Mouse (Mus musculus) CH12.LX (cell line): ENCODE measurements around the gene H2-Ab1. TPM values are rescaled to one million over a fixed set of nuclear protein-coding genes. Genes with fewer than 3 reads are reported as not detected.
A peak's percentile ranks its signal among the peaks of the same experiment; 100 is the strongest.
"Not testable (repeated sequence)": the region's sequence is repeated elsewhere in the genome, so short reads cannot be mapped to it uniquely, and the experiment has no call there.

ENCODE experiments used
- DNase-seq: peaks from one replicate; pipeline ENCODE4 v3.0.0-alpha.2; 2013; ENCODE audit errors: extremely low read depth
- H3K27ac ChIP-seq: 2 replicates; pipeline ENCODE4 v1.5.1; 2012; ENCODE audit warnings: low read depth, mild to moderate bottlenecking, control low read depth, moderate library complexity; ENCODE audit not compliant: insufficient read depth
- H3K27me3 ChIP-seq: replicated peaks from 2 replicates; pipeline ENCODE3; 2012; ENCODE audit warnings: inconsistent platforms
- H3K36me3 ChIP-seq, 2 experiments: replicated peaks in 1 of 2; 2 replicates each; pipeline versions ENCODE3 to v1.6.1; 2012; ENCODE audit warnings: inconsistent platforms in 1 of 2, low read length in 1 of 2, mild to moderate bottlenecking in 1 of 2, mixed read lengths in 1 of 2, moderate library complexity in 1 of 2; ENCODE audit not compliant: control insufficient read depth in 1 of 2, insufficient read depth in 1 of 2
- H3K4me1 ChIP-seq, 2 experiments: 2 replicates each; pipeline ENCODE4 v1.6.1; 2012; ENCODE audit warnings: inconsistent platforms in 1 of 2, moderate library complexity in 1 of 2; ENCODE audit not compliant: insufficient read depth in 2 of 2, control insufficient read depth in 1 of 2
- H3K4me2 ChIP-seq: 2 replicates; pipeline ENCODE4 v1.6.1; 2012; ENCODE audit warnings: low read depth, mild to moderate bottlenecking, control low read depth; ENCODE audit not compliant: poor library complexity, insufficient read depth, severe bottlenecking
- H3K4me3 ChIP-seq, 3 experiments: fragments of 150-350 bp in 1 of 3; sonication (generic) in 1 of 3; replicated peaks in 1 of 3; 2 replicates each; pipeline versions ENCODE3 to v1.5.1; 2011 to 2012; ENCODE audit warnings: low read depth in 2 of 3, low read length in 2 of 3, mild to moderate bottlenecking in 2 of 3, moderate library complexity in 2 of 3, control low read depth in 1 of 3, improper control_type of control experiment in 1 of 3, inconsistent platforms in 1 of 3, mixed read lengths in 1 of 3; ENCODE audit not compliant: poor library complexity in 1 of 3
- H3K79me2 ChIP-seq: replicated peaks from 2 replicates; pipeline ENCODE4 v1.6.1; 2012; ENCODE audit warnings: mild to moderate bottlenecking, moderate library complexity; ENCODE audit not compliant: control insufficient read depth, poor library complexity, insufficient read depth, severe bottlenecking; ENCODE audit errors: extremely low read depth
- H3K9ac ChIP-seq: 2 replicates; pipeline ENCODE4 v1.6.1; 2012; ENCODE audit warnings: low read depth, mild to moderate bottlenecking, control low read depth, moderate library complexity; ENCODE audit not compliant: insufficient read depth
- H3K9me3 ChIP-seq: replicated peaks from 2 replicates; pipeline ENCODE3; 2012; ENCODE audit warnings: low read length, inconsistent platforms, mixed read lengths
- CHD2 ChIP-seq: IDR thresholded peaks from 2 replicates; pipeline ENCODE4 v1.6.1; 2011; ENCODE audit warnings: low read length, improper control_type of control experiment
- CTCF ChIP-seq, 2 experiments: IDR thresholded peaks in 1 of 2; conservative IDR thresholded peaks in 1 of 2; 2 replicates each; pipeline ENCODE4 v1.5.1; 2011 to 2012; ENCODE audit warnings: low read depth in 2 of 2, low read length in 2 of 2, improper control_type of control experiment in 1 of 2, inconsistent platforms in 1 of 2, mild to moderate bottlenecking in 1 of 2, moderate library complexity in 1 of 2
- E2F4 ChIP-seq: IDR thresholded peaks from 2 replicates; pipeline ENCODE4 v1.6.1; 2011; ENCODE audit warnings: low read depth, low read length, improper control_type of control experiment; ENCODE audit not compliant: insufficient replicate concordance
- HCFC1 ChIP-seq: IDR thresholded peaks from 2 replicates; pipeline ENCODE4 v1.6.1; 2012; ENCODE audit warnings: low read depth, mild to moderate bottlenecking, inconsistent platforms, low read length, improper control_type of control experiment
- JUND ChIP-seq: conservative IDR thresholded peaks from 2 replicates; pipeline ENCODE4 v1.6.1; 2011; ENCODE audit warnings: low read depth, low read length, improper control_type of control experiment
- MAZ ChIP-seq: IDR thresholded peaks from 2 replicates; pipeline ENCODE4 v1.6.1; 2012; ENCODE audit warnings: low read depth, mild to moderate bottlenecking, inconsistent platforms, low read length, improper control_type of control experiment, moderate library complexity
- MXI1 ChIP-seq: IDR thresholded peaks from 2 replicates; pipeline ENCODE4 v1.6.1; 2011; ENCODE audit warnings: mild to moderate bottlenecking, low read depth, low read length, improper control_type of control experiment
- MYC ChIP-seq: IDR thresholded peaks from 2 replicates; pipeline ENCODE4 v1.6.1; 2011; ENCODE audit warnings: low read depth, mild to moderate bottlenecking, improper control_type of control experiment, low read length
- NRF1 ChIP-seq: IDR thresholded peaks from 2 replicates; pipeline ENCODE4 v1.6.1; 2014; ENCODE audit warnings: low read depth, mild to moderate bottlenecking, inconsistent platforms, low read length, improper control_type of control experiment, moderate library complexity
- RAD21 ChIP-seq: IDR thresholded peaks from 2 replicates; pipeline ENCODE4 v1.6.1; 2011; ENCODE audit warnings: low read depth, mild to moderate bottlenecking, low read length, improper control_type of control experiment, moderate library complexity
- USF2 ChIP-seq: conservative IDR thresholded peaks from 2 replicates; pipeline ENCODE4 v1.6.1; 2011; ENCODE audit warnings: low read depth, low read length, improper control_type of control experiment
- ZC3H11A ChIP-seq: IDR thresholded peaks from 2 replicates; pipeline ENCODE4 v1.6.1; 2012; ENCODE audit warnings: low read depth, mild to moderate bottlenecking, inconsistent platforms, low read length, improper control_type of control experiment
- ZKSCAN1 ChIP-seq: IDR thresholded peaks from 2 replicates; pipeline ENCODE4 v1.6.1; 2012; ENCODE audit warnings: low read depth, inconsistent platforms, low read length, improper control_type of control experiment, borderline replicate concordance
- ZMIZ1 ChIP-seq: IDR thresholded peaks from 2 replicates; pipeline ENCODE4 v1.6.1; 2012; ENCODE audit warnings: low read depth, mild to moderate bottlenecking, inconsistent platforms, low read length, improper control_type of control experiment
- dilution Hi-C: fragments of 300-500 bp; cut with MboI; formaldehyde crosslinking; loops from 2 replicates; pipeline ENCODE4 v1.14.3; 2020; ENCODE audit warnings: low sequenced_read_pairs; ENCODE audit not compliant: extremely low pct_unique_long_range_greater_than_20kb, extremely low pct_ligation_motif_present
- in situ Hi-C: fragments of 300-500 bp; cut with MboI; formaldehyde crosslinking; loops from 3 replicates; pipeline ENCODE4 v1.14.3; 2019; ENCODE audit warnings: low sequenced_read_pairs, low pct_ligation_motif_present, low pct_unique_long_range_greater_than_20kb, mixed read lengths
- polyA plus RNA-seq: library from polyadenylated mRNA; unstranded; fragments of >175 nt; gene quantifications from 2 replicates; pipeline ENCODE4 v1.2.1, GENCODE M21; 2012; ENCODE audit warnings: low read depth; ENCODE audit not compliant: insufficient read length
- total RNA-seq, 2 experiments: library from RNA; depleted of rRNA; stranded (reverse); fragments of 300-350 nt in 1 of 2; fragments of >200 nt in 1 of 2; gene quantifications; 2 replicates each; pipeline ENCODE4 v1.2.3; 2012 to 2014

Gene H2-Ab1
- total and polyA plus RNA-seq, 3 experiments: 114 to 699 (median 119) TPM

- Histone ChIP-seq H3K27me3 (no peaks in the 10 kb centered on the region), H3K79me2 (peaks cover 20% of the 10 kb centered on the region), H3K27ac (no peak overlapping the region), H3K9ac (no peak overlapping the region), H3K4me1 (peaks cover 10 to 57% of the 10 kb centered on the region in 2 experiments), H3K9me3 (peaks cover 11% of the 10 kb centered on the region), H3K36me3 (peaks cover 38 to 60% of the 10 kb centered on the region in 2 experiments), H3K4me2 (no peak overlapping the region), H3K4me3 (peak overlapping the region in 1 of 3 experiments; percentile 28)
- in situ Hi-C loops: no loop called here
- no peak for DNase-seq
- peak; percentile 55 for TF ChIP-seq NRF1
- TF ChIP-seq JUND: no peak
- TF ChIP-seq, all 38 proteins: peak for 1
- dilution Hi-C loops: no loop called here
These were observed 52.3 kb downstream of the H2-Ab1 start for GRCm38 (mm10) chr17:34309683-34310385.

GRCm38 (mm10) chr17:34310526-34310925 is 53.0 kb downstream of the H2-Ab1 start:
- DNase-seq, H3K4me2 ChIP-seq, dilution Hi-C loops, H3K27me3 ChIP-seq, H3K27ac ChIP-seq, in situ Hi-C loops, H3K4me3 ChIP-seq, H3K9ac ChIP-seq: not testable (repeated sequence)
- H3K79me2 ChIP-seq: peaks cover 20% of the 10 kb centered on the region
- H3K9me3 ChIP-seq: peaks cover 11% of the 10 kb centered on the region
- H3K36me3 ChIP-seq: peaks cover 44 to 66% of the 10 kb centered on the region in 2 experiments
- H3K4me1 ChIP-seq: peaks cover 10 to 58% of the 10 kb centered on the region in 2 experiments

DNA sequence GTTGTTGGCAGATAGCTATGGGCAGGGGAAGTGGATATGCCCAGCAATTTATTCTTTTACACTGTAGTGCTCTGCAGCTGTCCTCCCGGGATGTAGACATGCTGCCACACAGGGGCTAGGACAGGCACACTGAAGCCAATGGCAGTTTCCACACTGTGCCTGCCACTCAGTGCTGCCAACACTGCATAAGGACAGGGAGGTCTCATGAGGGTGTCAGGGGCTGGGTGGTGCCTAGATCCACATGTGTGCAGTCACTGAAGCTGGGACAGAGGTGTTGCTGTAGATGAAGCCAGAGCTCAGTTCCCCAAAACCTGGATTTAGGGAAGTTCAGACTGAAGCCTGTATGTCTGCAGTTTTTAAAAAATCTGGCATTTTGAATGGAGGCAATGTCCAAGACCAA is 54.7 kb downstream of the H2-Ab1 start:
- peaks cover 10 to 58% of the 10 kb centered on the region in 2 experiments for H3K4me1 ChIP-seq
- no peak overlapping the region for H3K9ac ChIP-seq
- peaks cover 11% of the 10 kb centered on the region for H3K9me3 ChIP-seq
- TF ChIP-seq MXI1: no peak
- no peak for TF ChIP-seq E2F4
- no peak for TF ChIP-seq ZKSCAN1
- no peak for TF ChIP-seq ZC3H11A
- TF ChIP-seq MYC: no peak
- no peak for TF ChIP-seq CHD2
- no peak for TF ChIP-seq CTCF (conservative IDR thresholded peaks at IDR 0.05 in 1 of 2, IDR thresholded peaks at IDR 0.05 in 1 of 2; ENCODE audit: low read depth in 2 of 2, low read length in 2 of 2)
- TF ChIP-seq MAZ: no peak
- no peak for TF ChIP-seq JUND
- no peak for TF ChIP-seq HCFC1
- TF ChIP-seq ZMIZ1: no peak
- TF ChIP-seq USF2: no peak
- TF ChIP-seq RAD21: no peak
- no peak overlapping the region for H3K4me2 ChIP-seq
- H3K27me3 ChIP-seq: no peaks in the 10 kb centered on the region
- DNase-seq: no peak
- dilution Hi-C loops (no loop called here), in situ Hi-C loops (no loop called here)
- peak overlapping the region; percentile 40 for H3K27ac ChIP-seq
- no peak overlapping the region for H3K4me3 ChIP-seq
- H3K36me3 ChIP-seq: peaks cover 51 to 81% of the 10 kb centered on the region in 2 experiments
- peaks cover 13% of the 10 kb centered on the region for H3K79me2 ChIP-seq
